Mouse (Mus musculus): Measurements from ENCODE around the gene Sergef.
"Not testable (repeated sequence)": the region's sequence is repeated elsewhere in the genome, so short reads cannot be mapped to it uniquely, and the experiment has no call there.

Sergef gene

DNA sequence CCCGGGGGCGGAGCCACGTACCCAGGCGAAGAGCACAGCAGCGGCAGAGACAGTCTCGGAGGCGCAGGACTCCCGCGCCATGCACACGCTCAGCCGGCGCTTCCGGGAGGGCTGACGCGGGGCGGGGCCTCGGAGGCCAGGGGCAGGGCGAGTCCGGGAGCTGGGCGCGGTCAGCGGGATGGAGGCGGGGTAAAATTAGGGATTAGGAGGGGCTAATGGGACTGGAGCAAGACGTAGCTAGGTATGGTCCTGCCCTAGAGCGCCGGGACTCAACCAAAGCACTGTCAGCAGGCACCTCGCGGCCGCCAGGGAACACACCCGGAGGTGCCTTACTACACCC, at the start of gene Sergef:
Gene Sergef, minus strand, starts transcription at position 116 of the 340 bp plus-strand sequence.
- DNase-seq (ENCODE audit: low read depth in 2 of 2, low spot score in 2 of 2) = peak; percentile 70 to 72

DNA sequence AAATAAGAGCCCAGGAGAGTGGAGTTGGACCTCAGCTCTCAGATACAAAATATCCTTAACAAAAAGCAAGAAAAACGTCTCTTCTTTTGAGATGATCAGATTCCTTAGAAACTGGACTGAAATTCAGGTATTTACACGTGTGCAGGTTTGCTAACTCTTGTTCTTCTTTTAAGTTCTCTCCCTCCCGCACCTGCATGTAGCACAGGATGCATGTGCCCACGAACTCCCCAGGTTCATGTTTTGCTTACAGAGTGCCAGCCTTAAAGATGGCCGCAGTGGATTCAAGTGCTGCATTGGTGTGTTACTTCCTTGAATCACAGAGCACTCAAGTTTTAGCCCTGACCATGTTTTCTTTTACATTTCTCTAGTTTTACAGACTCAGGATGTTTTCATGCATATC, 47.2 kb upstream of the Sergef start:
- no peak for DNase-seq (ENCODE audit: low read depth in 2 of 2, low spot score in 2 of 2)

DNA sequence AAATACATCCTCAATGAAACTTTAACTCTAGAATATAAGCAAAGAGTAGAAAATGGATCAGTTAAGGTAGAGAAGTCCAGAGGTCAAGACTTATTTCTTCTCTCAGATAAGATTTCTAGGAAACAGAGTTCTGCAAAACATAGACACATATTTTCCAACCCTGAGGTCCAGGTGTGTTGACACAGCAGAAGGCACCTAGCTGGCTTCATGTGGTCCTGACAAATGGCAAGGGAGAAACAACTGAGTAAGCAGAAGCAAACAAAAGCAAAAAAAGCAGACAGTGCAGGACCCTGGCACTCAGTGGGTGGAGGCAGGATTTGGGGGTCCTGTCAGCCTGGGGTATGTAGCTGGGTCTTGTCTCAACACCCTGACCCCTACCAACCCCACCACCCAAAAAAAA, 41.1 kb upstream of the Sergef start:
- no peak for DNase-seq (ENCODE audit: low read depth in 2 of 2, low spot score in 2 of 2)

DNA sequence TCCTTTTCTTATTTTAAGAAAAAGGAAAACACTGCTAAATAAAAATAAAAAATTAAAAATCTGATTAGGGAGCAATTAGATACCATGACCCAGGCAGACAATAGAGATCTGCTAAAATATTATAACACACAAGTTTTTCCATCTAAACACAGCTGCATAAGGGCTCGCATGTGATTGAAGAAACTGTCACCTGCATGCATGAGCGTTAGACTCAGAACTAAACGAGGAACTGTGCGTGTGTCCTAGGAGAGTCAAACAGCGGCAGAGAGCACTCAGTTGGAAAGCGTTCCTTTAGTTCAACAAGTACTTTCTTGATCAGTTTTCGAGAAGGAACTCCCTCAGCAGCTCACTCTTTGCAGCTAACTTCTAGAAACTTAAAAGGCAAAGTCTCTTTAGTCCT, 39.4 kb upstream of the Sergef start:
- not testable (repeated sequence) for DNase-seq (ENCODE audit: low read depth in 2 of 2, low spot score in 2 of 2)

DNA sequence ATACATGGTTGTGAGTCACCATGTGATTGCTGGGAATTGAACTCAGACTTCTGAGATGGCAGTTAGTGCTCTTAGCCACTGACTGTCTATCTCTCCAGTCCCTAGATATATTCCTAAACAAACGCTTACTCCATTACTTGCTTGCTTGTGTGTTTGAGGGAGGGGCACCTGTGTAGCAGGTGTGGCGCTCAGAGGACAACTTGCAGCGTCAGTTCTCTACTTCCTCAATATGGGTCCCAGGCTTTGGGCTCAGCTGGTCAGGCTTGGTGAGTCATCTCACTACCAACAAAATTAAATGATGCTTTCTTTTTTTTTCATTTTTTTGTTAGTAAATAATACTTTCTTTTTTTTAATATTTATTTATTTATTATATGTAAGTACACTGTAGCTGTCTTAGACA, 38.8 kb upstream of the Sergef start:
- no peak for DNase-seq (ENCODE audit: low read depth in 2 of 2, low spot score in 2 of 2)

DNA sequence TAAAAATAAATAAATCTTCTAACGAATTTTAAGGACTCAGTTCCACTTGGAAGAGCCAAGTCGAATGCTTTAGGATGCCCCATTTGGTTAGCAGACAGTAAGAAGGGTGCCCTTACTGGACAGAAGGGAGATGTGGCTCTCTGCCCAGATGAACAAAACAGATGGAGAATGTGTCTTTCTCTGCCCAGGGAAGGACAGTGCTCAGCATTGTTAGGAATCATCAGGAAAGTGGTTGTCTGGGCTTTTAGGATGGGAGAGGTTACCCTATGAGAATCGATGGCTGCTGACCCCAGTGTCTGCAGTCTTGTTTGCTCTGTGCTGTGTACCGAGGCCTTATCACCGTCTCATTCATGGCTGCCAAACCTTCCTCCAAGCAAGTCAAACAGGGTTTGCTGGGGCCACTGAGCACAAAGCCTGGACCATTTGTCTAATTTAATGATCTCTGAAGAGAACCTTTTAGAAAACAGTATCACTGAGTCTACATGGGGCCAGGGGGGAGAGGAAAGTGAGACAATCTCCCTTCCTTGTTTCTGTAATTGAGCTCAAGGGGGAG, 37.3 kb upstream of the Sergef start:
- DNase-seq (ENCODE audit: low read depth in 2 of 2, low spot score in 2 of 2) = no peak

DNA sequence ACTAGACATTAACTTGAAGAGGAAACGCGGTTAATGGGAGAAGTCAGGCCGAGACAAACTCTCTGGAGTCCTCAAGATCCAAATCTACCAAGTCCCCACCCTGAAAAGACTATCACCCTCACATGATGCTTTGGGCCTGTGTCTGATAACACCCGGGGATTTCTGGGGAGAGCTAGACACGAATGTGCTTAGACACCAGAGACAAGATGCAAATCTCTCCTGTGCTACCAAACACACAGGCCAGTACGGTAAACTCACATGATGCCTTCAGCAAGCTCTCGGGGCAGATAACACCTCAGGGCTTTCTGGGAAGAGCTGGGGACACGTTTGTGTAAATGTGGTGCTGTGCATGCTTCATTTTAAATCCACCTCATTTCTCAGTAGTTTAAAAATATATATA, 36.3 kb upstream of the Sergef start:
- DNase-seq (ENCODE audit: low read depth in 2 of 2, low spot score in 2 of 2) = no peak

DNA sequence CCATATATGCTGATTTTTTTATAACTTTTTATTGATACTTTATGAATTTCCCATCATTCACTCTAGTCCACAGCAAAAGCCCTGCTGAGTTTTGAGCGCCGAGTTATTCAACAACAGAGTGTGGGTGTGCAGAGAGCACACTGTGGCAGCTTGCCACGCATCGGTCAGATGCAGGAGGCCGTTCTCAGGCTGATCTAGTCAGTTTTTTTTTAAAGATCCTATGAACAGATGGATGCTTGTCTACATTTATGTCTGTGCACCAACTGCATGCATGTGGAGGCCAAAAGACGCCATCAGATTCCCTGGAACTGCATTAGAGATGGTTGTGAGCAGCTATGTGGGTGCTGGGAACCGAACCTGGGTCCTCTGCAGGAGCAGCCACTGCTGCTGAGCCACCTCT, 35.5 kb upstream of the Sergef start:
- DNase-seq (ENCODE audit: low read depth in 2 of 2, low spot score in 2 of 2) = no peak

DNA sequence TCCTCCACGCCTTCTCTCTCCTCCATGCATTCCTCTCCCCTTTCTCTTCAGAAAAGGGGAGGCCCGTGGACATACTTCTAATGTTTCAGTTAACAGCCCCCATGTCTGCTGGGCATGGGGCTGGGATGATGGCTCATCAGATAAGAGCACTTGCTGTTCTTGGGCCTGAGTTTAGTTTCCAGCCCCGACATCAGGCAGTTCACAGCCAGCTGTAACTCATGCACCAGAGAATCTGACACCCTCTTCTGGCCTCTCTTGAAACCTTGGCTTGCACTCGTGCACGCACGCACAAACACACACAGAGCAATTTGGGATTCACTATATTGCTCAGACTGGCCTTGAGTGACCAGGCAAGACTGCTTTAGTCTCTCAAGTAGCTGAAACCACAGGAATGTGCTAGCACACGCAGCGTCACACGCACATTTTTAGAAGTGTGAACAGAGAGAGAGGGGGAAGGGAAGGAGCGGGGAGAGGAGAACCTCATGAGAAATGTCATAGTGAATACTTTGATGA, 32.6 kb upstream of the Sergef start, which contains the start of gene Tph1:
Gene Tph1, minus strand, starts transcription at position 378 of the 513 bp plus-strand sequence.
- DNase-seq (ENCODE audit: low read depth in 2 of 2, low spot score in 2 of 2) = no peak

DNA sequence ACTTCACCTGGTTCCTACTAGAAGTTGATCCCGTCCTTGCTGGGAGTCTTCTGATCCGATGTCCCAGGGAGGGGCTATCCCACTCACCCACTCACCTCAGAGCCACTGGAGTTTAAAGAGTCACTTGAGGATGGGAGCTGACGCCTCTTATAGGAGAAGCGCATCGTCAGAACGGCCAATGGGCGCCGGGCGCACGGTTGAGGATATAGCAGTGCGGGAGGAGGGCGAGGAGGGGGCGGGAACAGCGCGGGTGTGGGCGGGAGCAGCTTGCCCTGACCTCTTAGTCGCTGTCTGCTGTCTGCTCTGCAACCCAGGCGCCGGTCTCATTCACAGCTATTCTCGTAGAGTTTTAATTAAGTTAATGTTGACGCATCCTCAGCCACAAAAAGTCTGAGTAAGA, 27.6 kb upstream of the Sergef start:
- no peak for DNase-seq (ENCODE audit: low read depth in 2 of 2, low spot score in 2 of 2)

DNA sequence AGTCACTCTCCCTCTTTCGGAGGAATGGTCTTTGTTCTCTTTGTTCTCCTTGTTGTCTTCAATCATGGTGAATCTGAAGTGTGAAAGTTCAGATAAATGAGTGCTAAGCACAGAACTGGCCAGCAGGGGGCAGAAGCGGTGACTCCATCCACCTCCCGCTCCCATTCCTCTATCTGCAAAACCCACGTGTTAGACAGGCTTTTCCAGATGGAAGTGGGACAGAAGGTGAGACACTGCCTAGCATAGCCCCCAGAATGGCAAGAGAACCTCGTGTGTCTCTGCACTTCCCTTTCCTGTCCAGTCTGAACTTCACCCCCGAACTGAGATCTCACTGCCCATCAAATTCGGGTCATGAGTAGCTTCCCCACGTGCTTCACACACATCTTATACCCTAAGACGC, 25.6 kb upstream of the Sergef start:
- no peak for DNase-seq (ENCODE audit: low read depth in 2 of 2, low spot score in 2 of 2)

DNA sequence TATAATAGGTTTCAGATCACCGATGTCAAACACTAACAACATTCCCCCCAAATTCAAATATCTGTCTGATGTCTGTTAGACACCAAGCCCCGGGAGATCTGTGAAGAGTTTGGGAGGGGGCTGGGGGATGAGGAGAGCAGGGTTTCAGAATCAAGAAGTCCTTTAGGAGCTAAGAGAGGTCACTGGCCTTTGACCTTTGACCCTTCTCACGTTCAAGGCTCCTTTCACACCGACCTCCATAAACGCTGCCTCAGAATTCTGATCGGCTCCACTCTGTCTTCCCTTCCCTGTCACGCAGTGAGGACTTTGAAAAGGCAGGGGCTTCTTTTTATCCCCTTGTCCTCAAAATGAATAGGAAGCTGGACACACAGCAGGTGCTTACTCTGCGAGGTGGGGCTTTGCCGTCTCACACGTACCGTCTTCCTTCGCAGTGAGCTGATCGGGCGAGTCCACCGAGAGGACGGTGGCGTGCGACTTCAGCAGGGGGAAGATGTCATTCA, 22.0 kb upstream of the Sergef start:
- no peak for DNase-seq (ENCODE audit: low read depth in 2 of 2, low spot score in 2 of 2)

DNA sequence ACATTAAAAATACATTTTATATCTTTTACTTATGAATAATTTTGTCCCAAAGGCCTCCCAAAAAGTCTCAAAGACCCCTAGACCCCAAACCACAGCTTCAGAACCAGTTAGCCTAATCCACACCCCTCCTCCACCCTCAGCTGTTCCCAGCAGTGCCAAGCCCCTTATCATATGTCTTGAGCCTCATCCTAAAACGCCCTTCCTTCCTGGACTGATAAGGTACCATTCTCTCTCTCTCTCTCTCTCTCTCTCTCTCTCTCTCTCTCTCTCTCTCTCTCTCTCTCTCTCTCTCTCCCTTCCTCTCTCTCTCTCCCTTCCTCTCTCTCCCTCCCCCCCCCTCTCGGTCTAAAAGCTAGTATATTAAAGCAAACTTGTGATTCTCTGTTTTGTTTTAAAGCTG, 12.7 kb upstream of the Sergef start:
- no peak for DNase-seq (ENCODE audit: low read depth in 2 of 2, low spot score in 2 of 2)

DNA sequence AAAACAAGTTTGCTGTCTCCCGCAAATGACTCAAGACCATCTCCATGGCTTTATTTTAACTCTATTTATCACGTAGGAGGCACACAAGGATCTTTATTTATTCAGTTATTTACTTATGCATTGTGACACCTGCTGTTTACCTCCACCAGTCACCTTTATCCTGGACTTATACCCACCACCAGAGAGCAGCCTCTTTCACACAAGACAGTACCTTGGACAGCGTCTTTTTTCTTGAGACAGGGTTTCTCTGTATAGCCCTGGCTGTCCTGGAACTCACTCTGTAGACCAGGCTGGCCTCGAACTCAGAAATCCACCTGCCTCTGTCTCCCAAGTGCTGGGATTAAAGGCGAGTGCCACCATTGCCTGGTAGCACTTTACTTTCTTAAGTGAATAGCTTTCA, 10.6 kb upstream of the Sergef start:
- not testable (repeated sequence) for DNase-seq (ENCODE audit: low read depth in 2 of 2, low spot score in 2 of 2)

DNA sequence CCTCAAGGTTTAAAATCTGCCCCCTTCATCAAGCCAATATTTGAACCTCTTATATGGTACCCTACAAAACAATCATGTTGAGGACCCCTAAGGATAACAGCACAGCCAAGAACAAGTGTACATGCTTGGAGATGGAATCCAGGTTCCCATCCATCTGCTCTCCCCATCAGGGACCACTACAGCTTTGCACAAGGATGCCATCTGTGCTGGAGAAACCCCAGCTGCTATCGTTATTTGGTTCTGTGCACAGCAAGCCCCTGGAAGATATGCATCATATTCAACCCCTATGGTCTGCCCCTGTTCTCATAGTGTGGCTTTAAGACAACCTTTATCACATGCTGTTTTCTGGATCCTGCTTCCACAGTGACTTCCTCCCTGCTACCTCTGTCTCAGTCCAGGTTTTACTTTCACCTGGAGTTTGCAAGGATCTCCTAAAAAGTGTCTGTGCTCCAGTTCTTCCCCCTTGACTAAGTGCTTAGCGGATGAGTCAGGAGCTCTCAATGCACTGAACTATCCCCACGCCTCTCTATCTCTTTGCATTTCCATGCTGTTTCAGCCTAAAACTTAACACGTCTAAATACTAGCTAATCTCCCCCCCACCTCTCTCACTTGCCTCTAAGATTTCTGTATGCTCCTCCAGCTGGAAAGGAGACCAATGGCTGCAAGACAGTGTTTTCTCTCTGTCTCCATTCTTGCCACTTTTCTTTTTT, 9.0 kb upstream of the Sergef start:
- no peak for DNase-seq (ENCODE audit: low read depth in 2 of 2, low spot score in 2 of 2)

DNA sequence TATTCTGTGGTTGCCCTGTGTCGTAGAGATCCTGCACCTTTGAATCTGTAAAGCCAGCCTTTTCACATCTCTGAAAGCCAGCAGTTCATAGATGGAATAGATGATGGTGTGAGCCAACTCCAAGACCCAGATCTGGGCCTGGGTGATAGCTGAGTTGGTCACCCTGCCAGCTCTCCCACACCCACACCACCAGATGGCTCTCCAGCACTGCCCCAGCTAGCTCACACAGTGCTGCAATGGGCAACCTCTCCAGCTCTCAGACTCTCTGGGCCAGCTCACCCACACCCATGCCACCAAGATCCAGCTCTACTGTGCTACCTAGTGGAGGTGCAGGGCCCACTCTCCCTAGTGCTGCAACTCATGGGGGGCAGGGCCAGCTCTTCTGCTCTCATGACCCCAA, 3.6 kb upstream of the Sergef start:
- DNase-seq (ENCODE audit: low read depth in 2 of 2, low spot score in 2 of 2) = no peak

DNA sequence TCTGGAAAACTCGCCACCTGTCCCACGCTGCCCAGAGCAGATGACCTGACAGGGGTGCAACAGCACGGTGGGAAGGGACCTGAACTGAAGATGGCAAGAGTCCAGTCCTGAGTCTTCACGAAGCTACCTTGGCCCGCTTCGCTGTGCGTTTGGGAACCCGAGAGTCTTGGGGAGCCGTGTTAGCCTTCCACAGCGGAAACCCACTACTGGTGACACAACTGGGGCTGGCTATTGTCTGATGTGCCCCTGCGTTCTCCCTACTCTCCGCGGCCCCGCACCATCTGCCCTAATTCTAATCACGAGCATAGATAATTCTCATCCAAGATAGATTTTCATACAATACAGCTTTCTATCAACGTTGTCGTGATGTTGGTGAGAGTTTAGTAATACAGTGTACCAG, 455 bp upstream of the Sergef start:
- no peak for DNase-seq (ENCODE audit: low read depth in 2 of 2, low spot score in 2 of 2)

DNA sequence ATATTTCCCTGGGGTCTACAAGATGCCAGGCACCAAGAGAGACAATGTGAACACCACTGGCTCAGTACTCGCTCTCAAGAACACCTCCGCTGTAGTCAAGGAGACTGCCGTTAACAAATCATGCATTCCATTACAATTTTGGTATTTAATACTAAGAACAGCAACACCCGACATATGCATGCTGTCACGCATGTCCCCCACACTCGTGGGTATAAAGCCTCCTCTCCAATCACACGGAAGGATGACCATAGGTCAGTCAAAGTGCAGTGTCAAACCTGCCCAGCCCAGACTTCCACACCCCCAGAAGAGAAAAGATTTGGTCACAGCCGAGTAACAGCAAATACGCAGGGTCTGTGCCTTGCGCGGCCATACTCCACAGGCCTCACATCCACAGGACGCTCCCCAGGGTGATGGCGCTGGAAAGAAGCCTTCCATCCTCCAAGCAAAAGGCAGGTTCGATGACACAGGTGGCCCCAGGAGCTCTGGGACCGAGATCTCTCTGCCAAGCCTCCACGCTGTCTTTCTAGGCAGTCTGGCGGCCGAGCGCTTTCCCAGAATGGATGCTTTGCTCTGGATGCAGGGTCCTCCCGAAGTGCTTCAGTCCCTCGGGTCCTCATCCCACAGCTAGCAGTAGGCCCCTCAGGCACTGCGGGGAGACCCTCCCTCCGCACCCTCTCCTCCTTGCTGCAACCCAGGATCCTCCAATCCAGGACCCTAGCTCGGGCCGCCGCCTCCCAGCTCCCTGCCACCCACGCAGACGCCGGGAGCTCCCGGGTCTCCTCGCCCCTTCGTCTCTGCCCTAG, 517 bp downstream of the Sergef start:
- no peak for DNase-seq (ENCODE audit: low read depth in 2 of 2, low spot score in 2 of 2)

DNA sequence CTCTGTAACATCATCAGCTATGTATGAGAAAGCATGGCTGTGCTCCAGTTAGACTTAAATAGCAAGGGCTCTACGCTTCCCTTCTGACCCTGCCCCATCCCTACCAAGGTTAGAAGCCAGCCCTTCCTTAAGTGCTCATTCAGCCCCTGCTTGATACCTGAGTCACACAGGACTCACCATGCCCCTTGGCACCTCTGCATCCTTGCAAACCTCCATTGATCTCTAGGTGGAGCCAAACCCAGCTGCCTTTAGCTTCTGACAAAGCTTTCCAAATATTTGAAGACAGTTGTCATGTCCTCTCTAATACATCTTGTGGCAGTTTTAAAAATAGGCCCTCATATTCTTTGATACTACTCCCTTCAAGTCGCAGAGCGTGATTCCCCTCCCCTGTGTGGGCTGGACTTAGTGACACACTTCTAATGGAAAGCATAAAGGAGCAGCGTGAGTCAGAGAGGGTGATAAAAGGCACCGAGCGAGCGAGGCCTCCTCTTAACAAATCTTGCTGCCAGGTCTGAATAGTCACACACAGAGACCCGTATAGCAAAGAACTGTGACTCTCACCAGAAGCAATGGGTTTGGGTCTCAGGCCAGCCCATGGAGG, 11.1 kb downstream of the Sergef start:
- DNase-seq (ENCODE audit: low read depth in 2 of 2, low spot score in 2 of 2) = no peak

DNA sequence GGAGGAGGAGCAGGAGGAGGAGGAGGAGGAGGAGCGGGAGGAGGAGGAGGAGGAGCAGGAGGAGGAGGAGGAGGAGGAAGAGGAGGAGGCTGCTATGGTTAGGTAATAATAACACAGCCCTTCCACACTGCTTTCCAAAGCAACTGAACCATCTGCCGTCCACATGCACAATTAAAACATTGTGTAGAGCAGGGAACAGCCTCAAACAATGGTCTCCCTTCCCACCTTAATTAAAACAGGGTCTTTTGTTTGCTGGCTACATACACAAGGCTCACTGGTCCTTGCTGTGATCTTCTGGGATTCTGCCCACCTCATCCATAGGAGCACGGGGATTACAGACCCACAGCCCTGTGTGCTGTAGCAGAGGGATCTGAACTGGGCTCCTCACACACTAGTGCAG, 15.6 kb downstream of the Sergef start:
- DNase-seq (ENCODE audit: low read depth in 2 of 2, low spot score in 2 of 2) = no peak

DNA sequence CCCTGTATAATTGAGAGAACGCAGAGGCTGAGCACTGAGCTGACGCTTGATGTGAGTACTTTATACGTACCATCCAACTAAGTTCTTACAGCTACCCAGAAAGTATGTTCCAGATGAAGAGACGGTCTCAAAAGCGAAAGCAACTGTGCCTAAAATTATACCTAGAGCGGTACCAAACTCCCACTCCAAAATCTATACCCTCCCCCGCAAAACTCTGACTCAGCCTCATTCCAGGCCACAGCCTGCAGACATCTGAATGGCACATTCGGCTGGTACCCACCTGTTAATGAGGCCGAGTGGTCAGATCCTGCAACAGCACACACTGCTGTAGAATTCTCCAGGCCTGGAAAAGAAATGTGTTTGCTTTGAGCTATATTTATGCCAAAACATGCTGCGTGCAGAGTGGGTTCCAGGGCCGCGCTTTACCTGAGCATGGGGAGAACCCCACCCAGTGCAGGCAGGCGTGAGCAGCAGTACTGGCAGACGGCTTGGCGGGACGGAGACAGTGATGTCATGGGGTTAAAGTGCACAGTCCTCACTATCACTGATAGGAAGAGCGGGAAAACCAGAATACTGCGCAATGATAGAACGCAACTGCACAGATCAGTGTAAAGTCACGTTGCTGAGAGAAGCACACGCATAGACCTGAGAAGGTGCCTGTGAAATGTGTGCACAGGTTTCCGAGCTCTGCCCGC, 21.0 kb downstream of the Sergef start:
- no peak for DNase-seq (ENCODE audit: low read depth in 2 of 2, low spot score in 2 of 2)
